Mouse (Mus musculus): ENCODE results near the gene Pros1. TPM values are rescaled to one million over a fixed set of nuclear protein-coding genes. Genes with fewer than 3 reads are reported as not detected.
A peak's percentile ranks its signal among the peaks of the same experiment; 100 is the strongest.

The Pros1 gene
- polyA plus RNA-seq (2012; rRNA removed) (2.7 and 4.7 TPM in 2 replicates), polyA plus RNA-seq (2014; fragmentation: Nextera tagmentation; extraction: Ambion mirVana) (11.3 and 11.7 TPM in 2 replicates)

DNA sequence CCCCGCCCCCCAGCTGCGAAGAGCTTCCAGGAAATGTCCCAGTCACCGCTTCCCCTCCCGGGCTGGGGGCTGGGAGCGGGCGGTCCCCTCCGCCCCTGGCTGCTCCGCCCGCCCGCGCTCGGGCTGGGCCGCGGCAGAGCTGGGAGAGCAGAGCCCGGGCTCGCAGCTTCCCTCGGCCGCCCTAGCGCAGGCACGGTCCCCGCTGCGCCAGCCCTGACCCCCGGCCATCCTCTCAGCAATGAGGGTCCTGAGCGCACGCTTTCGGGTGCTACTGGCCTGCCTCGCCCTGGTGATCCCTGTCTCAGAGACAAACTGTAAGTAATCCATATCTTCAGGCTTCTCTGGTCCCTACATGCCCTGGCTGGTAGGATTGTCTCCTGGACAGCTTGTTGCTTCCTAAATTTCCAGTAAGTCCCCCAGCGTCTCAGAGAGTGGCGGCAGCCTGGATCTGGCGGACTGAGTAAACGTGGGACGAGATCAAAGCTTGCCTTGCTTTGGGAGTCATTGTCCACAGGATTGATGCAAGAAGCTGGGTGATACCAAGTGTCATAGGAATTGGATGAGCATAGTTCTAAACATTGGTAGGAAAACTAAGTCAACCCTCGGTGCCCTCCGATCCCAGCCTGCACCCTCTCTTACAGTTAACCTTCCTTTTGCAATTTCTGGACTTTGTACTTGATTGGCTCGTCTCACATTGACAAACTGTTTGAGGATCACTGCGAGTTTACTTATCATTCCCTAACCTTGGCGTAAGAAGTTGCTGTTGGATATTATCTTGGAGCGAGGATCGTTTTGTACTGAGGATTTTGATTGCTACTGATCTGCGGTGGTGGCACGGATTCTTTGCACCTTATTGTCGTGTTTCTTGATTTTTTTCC, at the start of gene Pros1:
Gene Pros1, plus strand, starts transcription at position 117 of the 878 bp plus-strand sequence.
- DNase-seq (ENCODE audit: low read depth in 3 of 3, low spot score in 3 of 3) (peak in 2 of 3 experiments; percentile 12 to 18), ATAC-seq (ENCODE audit: insufficient read depth) (peak; percentile 90)
- H3K36me3 ChIP-seq (replicated peaks; ENCODE audit: control insufficient read depth, insufficient read depth, low read depth): no peaks in the 10 kb centered on the region
- H3K4me3 ChIP-seq (ENCODE audit: insufficient read depth in 1 of 2, low read depth in 2 of 2, low read length in 2 of 2): peak within 1 kb of the TSS; percentile 62 to 79
- peak within 1 kb of the TSS; percentile 78 for H3K4me2 ChIP-seq (ENCODE audit: low read depth)
- no peaks in the 10 kb centered on the region for H3K9me3 ChIP-seq (ENCODE audit: control insufficient read depth, low read length)
- peaks cover 0 to 18% of the 10 kb centered on the region in 2 experiments; a peak in 2 of 4 replicates for H3K4me1 ChIP-seq (replicated peaks; ENCODE audit: control insufficient read depth in 2 of 2, insufficient read depth in 2 of 2, low read length in 1 of 2)
- no peak within 1 kb of the TSS for H3K27ac ChIP-seq
- no peaks in the 10 kb centered on the region for H3K27me3 ChIP-seq (ENCODE audit: control insufficient read depth, insufficient read depth, low read length)
- TF ChIP-seq CTCF (IDR thresholded peaks at IDR 0.05; ENCODE audit: low read depth) (no peak), EP300 (IDR thresholded peaks at IDR 0.05; ENCODE audit: low read depth) (no peak)
- H3K9ac ChIP-seq (replicated peaks): peak within 1 kb of the TSS; percentile 69
- 2% methylated on average over 41 of the region's 42 CpGs for WGBS (ENCODE audit: insufficient replicate concordance)

- Histone ChIP-seq H3K9me3 (ENCODE audit: control insufficient read depth, low read length) (no peaks in the 10 kb centered on the region), H3K4me1 (replicated peaks; ENCODE audit: control insufficient read depth in 2 of 2, insufficient read depth in 2 of 2, low read length in 1 of 2) (peaks cover 0 to under 1% of the 10 kb centered on the region in 2 experiments; a peak in 1 of 4 replicates), H3K4me3 (ENCODE audit: insufficient read depth in 1 of 2, low read depth in 2 of 2, low read length in 2 of 2) (no peak overlapping the region), H3K27ac (no peak overlapping the region), H3K36me3 (replicated peaks; ENCODE audit: control insufficient read depth, insufficient read depth, low read depth) (no peaks in the 10 kb centered on the region; the same call in 1 of the 2 replicates), H3K9ac (replicated peaks) (no peak overlapping the region), H3K27me3 (ENCODE audit: control insufficient read depth, insufficient read depth, low read length) (no peaks in the 10 kb centered on the region), H3K4me2 (ENCODE audit: low read depth) (no peak overlapping the region)
- ATAC-seq (ENCODE audit: insufficient read depth): no peak
- TF ChIP-seq CTCF (IDR thresholded peaks at IDR 0.05; ENCODE audit: low read depth) (no peak), EP300 (IDR thresholded peaks at IDR 0.05; ENCODE audit: low read depth) (no peak)
- no peak for DNase-seq (ENCODE audit: low read depth in 3 of 3, low spot score in 3 of 3)
- 85% methylated on average over 3 of the region's 3 CpGs for WGBS (ENCODE audit: insufficient replicate concordance)
Observed at GRCm38 (mm10) chr16:62804621-62805020, 49.5 kb upstream of the Pros1 start.

DNA sequence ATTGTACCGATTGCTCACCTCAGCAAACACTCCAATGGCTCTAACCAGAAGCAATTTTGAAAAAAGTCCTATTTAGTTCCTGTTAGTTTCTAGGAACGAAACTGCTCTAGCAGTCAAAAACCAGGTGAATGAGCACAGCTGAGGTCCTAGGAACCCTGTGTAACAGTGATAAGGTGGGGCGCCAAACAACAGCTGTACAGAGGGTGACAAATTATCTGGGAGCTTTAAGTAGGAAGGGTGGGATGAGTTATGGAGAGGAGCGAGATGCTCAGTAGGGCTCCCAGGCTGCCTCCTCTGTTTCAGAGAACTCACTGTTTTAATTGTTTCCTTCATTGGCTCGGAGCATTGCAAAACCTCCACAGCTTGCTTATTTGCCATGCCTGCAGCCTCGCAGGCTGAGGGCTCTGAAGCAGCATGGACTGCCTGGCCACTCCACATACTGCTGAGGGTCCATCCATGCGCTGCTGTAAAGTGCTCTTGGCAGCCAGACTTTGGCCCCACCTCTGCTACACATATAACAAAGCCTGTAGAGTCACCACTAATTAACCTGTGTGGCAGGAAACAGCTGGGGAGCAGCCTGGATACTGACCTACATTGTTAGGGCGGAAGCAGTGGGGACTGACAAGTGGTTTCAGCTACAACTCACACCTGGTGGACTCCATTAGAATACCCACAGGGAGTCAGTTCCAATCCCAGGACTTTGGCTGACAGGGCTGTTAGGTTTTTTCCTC, 46.7 kb upstream of the Pros1 start:
- Histone ChIP-seq H3K4me2 (ENCODE audit: low read depth) (no peak overlapping the region), H3K9me3 (ENCODE audit: control insufficient read depth, low read length) (no peaks in the 10 kb centered on the region), H3K4me1 (replicated peaks; ENCODE audit: control insufficient read depth in 2 of 2, insufficient read depth in 2 of 2, low read length in 1 of 2) (0 out of 4 replicates have a peak, but pooled peaks cover 0 to 2% of the 10 kb centered on the region in 2 experiments), H3K9ac (replicated peaks) (no peak overlapping the region), H3K36me3 (replicated peaks; ENCODE audit: control insufficient read depth, insufficient read depth, low read depth) (no peaks in the 10 kb centered on the region), H3K4me3 (ENCODE audit: insufficient read depth in 1 of 2, low read depth in 2 of 2, low read length in 2 of 2) (no peak overlapping the region), H3K27ac (no peak overlapping the region), H3K27me3 (ENCODE audit: control insufficient read depth, insufficient read depth, low read length) (no peaks in the 10 kb centered on the region)
- DNase-seq (ENCODE audit: low read depth in 3 of 3, low spot score in 3 of 3) (no peak), ATAC-seq (ENCODE audit: insufficient read depth) (no peak)
- WGBS (ENCODE audit: insufficient replicate concordance): 53% methylated on average over 8 of the region's 8 CpGs
- TF ChIP-seq CTCF (IDR thresholded peaks at IDR 0.05; ENCODE audit: low read depth) (no peak), EP300 (IDR thresholded peaks at IDR 0.05; ENCODE audit: low read depth) (no peak)

- H3K9ac ChIP-seq (replicated peaks): no peak overlapping the region
- no peak overlapping the region for H3K4me3 ChIP-seq (ENCODE audit: insufficient read depth in 1 of 2, low read depth in 2 of 2, low read length in 2 of 2)
- no peaks in the 10 kb centered on the region for H3K36me3 ChIP-seq (replicated peaks; ENCODE audit: control insufficient read depth, insufficient read depth, low read depth)
- DNase-seq (ENCODE audit: low read depth in 3 of 3, low spot score in 3 of 3) (no peak), ATAC-seq (ENCODE audit: insufficient read depth) (peak; percentile 61; the same call in 1 of the 2 replicates)
- H3K27me3 ChIP-seq (ENCODE audit: control insufficient read depth, insufficient read depth, low read length): no peaks in the 10 kb centered on the region
- H3K27ac ChIP-seq: no peak overlapping the region
- no peak overlapping the region for H3K4me2 ChIP-seq (ENCODE audit: low read depth)
- H3K4me1 ChIP-seq (replicated peaks; ENCODE audit: control insufficient read depth in 2 of 2, insufficient read depth in 2 of 2, low read length in 1 of 2): 0 out of 4 replicates have a peak, but pooled peaks cover 0 to 2% of the 10 kb centered on the region in 2 experiments
- 36% methylated on average over 4 of the region's 4 CpGs for WGBS (ENCODE audit: insufficient replicate concordance)
- no peaks in the 10 kb centered on the region for H3K9me3 ChIP-seq (ENCODE audit: control insufficient read depth, low read length)
- TF ChIP-seq EP300 (IDR thresholded peaks at IDR 0.05; ENCODE audit: low read depth) (no peak), CTCF (IDR thresholded peaks at IDR 0.05; ENCODE audit: low read depth) (no peak)
Observed at GRCm38 (mm10) chr16:62810855-62811254, 43.3 kb upstream of the Pros1 start.
